Mouse (Mus musculus) kidney, postnatal 0 days (tissue): ENCODE results near the gene Spag5. TPM values are rescaled to one million over a fixed set of nuclear protein-coding genes. Genes with fewer than 3 reads are reported as not detected.

Experiments
- ATAC-seq: fragments of 200-750 bp; cut with Nextera tagmentation; replicated peaks from 2 replicates; pipeline ENCODE4 v1.8.0; 2017; ENCODE audit warnings: low read depth, moderate number of reproducible peaks, moderate TSS enrichment, moderate library complexity; ENCODE audit not compliant: low FRiP score
- DNase-seq: peaks from one replicate; pipeline ENCODE4 v3.0.0-alpha.2; 2016; ENCODE audit warnings: low spot score
- H3K27ac ChIP-seq: fragments of 300-500 bp; sonication (generic); 2 replicates; pipeline ENCODE4 v1.5.1; 2014; ENCODE audit warnings: mild to moderate bottlenecking
- H3K27me3 ChIP-seq: fragments of 300-500 bp; sonication (generic); 2 replicates; pipeline ENCODE4 v1.6.1; 2014; ENCODE audit warnings: low read length, mixed read lengths; ENCODE audit not compliant: insufficient read depth
- H3K36me3 ChIP-seq: fragments of 300-500 bp; sonication (generic); 2 replicates; pipeline ENCODE4 v1.6.1; 2014; ENCODE audit warnings: low read length, mixed read lengths; ENCODE audit not compliant: insufficient read depth
- H3K4me1 ChIP-seq: fragments of 300-500 bp; sonication (generic); replicated peaks from 2 replicates; pipeline ENCODE4 v1.6.1; 2014; ENCODE audit warnings: antibody characterized with exemption, low read length, mixed read lengths; ENCODE audit not compliant: insufficient read depth
- H3K4me2 ChIP-seq: fragments of 300-500 bp; sonication (generic); 2 replicates; pipeline ENCODE4 v1.6.1; 2014; ENCODE audit warnings: mild to moderate bottlenecking, low read length, moderate library complexity, mixed read lengths
- H3K4me3 ChIP-seq: fragments of 300-500 bp; sonication (generic); replicated peaks from 2 replicates; pipeline ENCODE4 v1.5.1; 2014; ENCODE audit warnings: low read depth, low read length
- H3K9ac ChIP-seq: fragments of 300-500 bp; sonication (generic); 2 replicates; pipeline ENCODE4 v1.6.1; 2014; ENCODE audit warnings: low read depth, low read length
- H3K9me3 ChIP-seq: fragments of 300-500 bp; sonication (generic); replicated peaks from 2 replicates; pipeline ENCODE4 v1.6.1; 2016; ENCODE audit warnings: low read length, inconsistent platforms, mixed read lengths
- CTCF ChIP-seq: IDR thresholded peaks from 2 replicates; pipeline ENCODE4 v1.5.1; 2016; ENCODE audit warnings: antibody characterized with exemption, low read depth, mild to moderate bottlenecking, moderate library complexity
- WGBS: fragments of 180-500 bp; shearing (Covaris S2); extraction: QIAGEN DNeasy Blood & Tissue Kit; methylation state at CpG from one replicate; pipeline ENCODE4 v1.1.7; 2014; 5-methylcytosine and 5-hydroxymethylcytosine counted together
- polyA plus RNA-seq: library from polyadenylated mRNA; unstranded; fragments of >200 nt; fragmentation: Nextera tagmentation; extraction: Ambion mirVana; gene quantifications from 2 replicates; pipeline ENCODE4 v1.2.1, GENCODE M21; 2015

Gene Spag5
- polyA plus RNA-seq, 1 experiment from 2014 or later = 12.4 TPM

DNA sequence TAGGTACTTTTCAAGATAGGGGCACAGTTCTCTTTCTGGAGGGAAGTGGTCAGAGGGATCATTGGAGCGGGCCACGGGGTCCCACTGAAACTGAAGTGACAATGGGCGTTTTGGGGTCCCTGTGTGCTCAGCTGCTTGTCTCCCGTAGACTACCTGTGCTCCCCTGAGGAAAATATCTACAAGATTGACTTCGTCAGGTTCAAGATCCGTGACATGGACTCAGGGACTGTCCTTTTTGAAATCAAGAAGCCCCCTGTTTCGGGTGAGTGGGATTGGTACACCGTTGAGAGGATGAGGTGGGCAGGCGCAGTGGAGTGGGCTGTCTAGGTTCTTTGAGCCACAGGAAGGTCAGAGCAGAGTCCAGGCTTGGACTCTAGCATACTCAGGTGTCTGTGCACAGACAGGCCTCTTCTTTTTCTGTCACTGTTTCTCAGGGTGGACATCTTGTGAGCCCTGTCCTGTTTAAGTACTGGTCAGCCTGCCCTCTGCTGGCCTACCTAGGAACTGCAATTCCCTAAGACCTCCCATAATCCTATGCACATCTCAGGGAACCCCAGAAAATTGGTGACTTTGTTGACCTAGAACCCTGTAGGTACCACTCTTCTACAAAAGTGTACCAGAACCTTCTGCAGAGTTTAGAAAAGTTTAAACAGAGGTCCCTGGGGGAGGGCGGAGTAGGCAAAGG lies 45.9 kb downstream of the Spag5 start:
- Histone ChIP-seq H3K4me2 (no peak overlapping the region), H3K9ac (no peak overlapping the region), H3K4me1 (peaks cover 11% of the 10 kb centered on the region; the same call in 1 of the 2 replicates), H3K36me3 (0 out of 2 replicates have a peak, but pooled peaks cover 3% of the 10 kb centered on the region), H3K27ac (no peak overlapping the region), H3K27me3 (no peaks in the 10 kb centered on the region), H3K4me3 (no peak overlapping the region), H3K9me3 (no peaks in the 10 kb centered on the region)
- ATAC-seq (no peak), DNase-seq (peak; percentile 85)
- peak; percentile 89 for TF ChIP-seq CTCF
- WGBS = 84% methylated on average over 10 of the region's 10 CpGs

GRCm38 (mm10) chr11:78347908-78348307 lies 46.6 kb downstream of the Spag5 start:
- no peaks in the 10 kb centered on the region for H3K27me3 ChIP-seq
- WGBS = 76% methylated on average over 8 of the region's 9 CpGs
- no peak for DNase-seq
- H3K4me1 ChIP-seq = peaks cover 11% of the 10 kb centered on the region; the same call in 1 of the 2 replicates
- ATAC-seq = no peak
- H3K36me3 ChIP-seq = 0 out of 2 replicates have a peak, but pooled peaks cover 3% of the 10 kb centered on the region
- no peaks in the 10 kb centered on the region for H3K9me3 ChIP-seq
- H3K9ac ChIP-seq = no peak overlapping the region
- TF ChIP-seq CTCF = no peak
- H3K27ac ChIP-seq = no peak overlapping the region
- H3K4me3 ChIP-seq = no peak overlapping the region
- no peak overlapping the region for H3K4me2 ChIP-seq

GRCm38 (mm10) chr11:78348474-78348873 lies 47.1 kb downstream of the Spag5 start:
- no peak for DNase-seq
- no peak overlapping the region for H3K27ac ChIP-seq
- no peaks in the 10 kb centered on the region for H3K9me3 ChIP-seq
- no peak overlapping the region for H3K4me3 ChIP-seq
- 0 out of 2 replicates have a peak, but pooled peaks cover 3% of the 10 kb centered on the region for H3K36me3 ChIP-seq
- no peak overlapping the region for H3K9ac ChIP-seq
- no peak for ATAC-seq
- H3K4me2 ChIP-seq = no peak overlapping the region
- TF ChIP-seq CTCF = no peak
- peaks cover 11% of the 10 kb centered on the region; the same call in 1 of the 2 replicates for H3K4me1 ChIP-seq
- H3K27me3 ChIP-seq = no peaks in the 10 kb centered on the region
- WGBS = 48% methylated on average over 7 of the region's 7 CpGs

- no peak overlapping the region for H3K4me3 ChIP-seq
- no peak for TF ChIP-seq CTCF
- 66% methylated on average over 4 of the region's 4 CpGs for WGBS
- no peak overlapping the region for H3K9ac ChIP-seq
- H3K27me3 ChIP-seq = no peaks in the 10 kb centered on the region
- H3K9me3 ChIP-seq = no peaks in the 10 kb centered on the region
- peaks cover 4% of the 10 kb centered on the region; the same call in 1 of the 2 replicates for H3K4me1 ChIP-seq
- H3K27ac ChIP-seq = 0 out of 2 replicates have a peak overlapping the region, but pooled peaks have one; percentile 1
- ATAC-seq (no peak), DNase-seq (no peak)
- no peak overlapping the region for H3K4me2 ChIP-seq
- 0 out of 2 replicates have a peak, but pooled peaks cover 3% of the 10 kb centered on the region for H3K36me3 ChIP-seq
Observed at GRCm38 (mm10) chr11:78349441-78350358, 48.4 kb downstream of the Spag5 start.

GRCm38 (mm10) chr11:78353081-78353480 lies 51.8 kb downstream of the Spag5 start:
- Histone ChIP-seq H3K9ac (no peak overlapping the region), H3K4me3 (no peak overlapping the region), H3K9me3 (no peaks in the 10 kb centered on the region), H3K4me2 (no peak overlapping the region), H3K4me1 (no peaks in the 10 kb centered on the region), H3K27me3 (no peaks in the 10 kb centered on the region), H3K36me3 (0 out of 2 replicates have a peak, but pooled peaks cover 3% of the 10 kb centered on the region), H3K27ac (no peak overlapping the region)
- no peak for ATAC-seq
- DNase-seq = no peak
- no peak for TF ChIP-seq CTCF
- WGBS = 85% methylated on average over 1 of the region's 1 CpGs

DNA sequence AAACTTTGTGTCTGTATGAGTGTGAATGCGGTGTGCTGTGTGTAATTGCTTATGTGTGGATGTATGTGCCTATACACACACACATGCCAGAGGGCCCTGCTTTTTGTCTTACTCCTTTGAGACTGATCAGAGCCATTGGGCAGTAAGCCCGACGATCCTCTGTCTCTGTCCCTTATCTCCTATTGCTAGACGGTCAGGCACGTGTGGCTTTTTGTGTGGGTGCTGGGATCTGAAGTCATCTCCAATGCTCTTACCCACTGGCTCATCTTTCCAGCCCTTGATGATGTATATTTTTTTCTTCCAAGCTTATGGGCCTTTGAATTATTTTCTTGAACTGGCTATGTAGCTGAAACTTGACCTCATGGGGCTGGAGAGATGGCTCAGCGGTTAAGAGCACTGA lies 53.6 kb downstream of the Spag5 start:
- H3K36me3 ChIP-seq = no peaks in the 10 kb centered on the region
- H3K4me1 ChIP-seq = no peaks in the 10 kb centered on the region
- no peaks in the 10 kb centered on the region for H3K27me3 ChIP-seq
- TF ChIP-seq CTCF = no peak
- no peak for ATAC-seq
- no peak for DNase-seq
- 87% methylated on average over 6 of the region's 6 CpGs for WGBS
- H3K9me3 ChIP-seq = no peaks in the 10 kb centered on the region
- H3K4me3 ChIP-seq = no peak overlapping the region
- H3K27ac ChIP-seq = no peak overlapping the region
- no peak overlapping the region for H3K4me2 ChIP-seq
- no peak overlapping the region for H3K9ac ChIP-seq
